8 mouse cellular contexts compared by ENCODE assay signal in the genomic region with DNA sequence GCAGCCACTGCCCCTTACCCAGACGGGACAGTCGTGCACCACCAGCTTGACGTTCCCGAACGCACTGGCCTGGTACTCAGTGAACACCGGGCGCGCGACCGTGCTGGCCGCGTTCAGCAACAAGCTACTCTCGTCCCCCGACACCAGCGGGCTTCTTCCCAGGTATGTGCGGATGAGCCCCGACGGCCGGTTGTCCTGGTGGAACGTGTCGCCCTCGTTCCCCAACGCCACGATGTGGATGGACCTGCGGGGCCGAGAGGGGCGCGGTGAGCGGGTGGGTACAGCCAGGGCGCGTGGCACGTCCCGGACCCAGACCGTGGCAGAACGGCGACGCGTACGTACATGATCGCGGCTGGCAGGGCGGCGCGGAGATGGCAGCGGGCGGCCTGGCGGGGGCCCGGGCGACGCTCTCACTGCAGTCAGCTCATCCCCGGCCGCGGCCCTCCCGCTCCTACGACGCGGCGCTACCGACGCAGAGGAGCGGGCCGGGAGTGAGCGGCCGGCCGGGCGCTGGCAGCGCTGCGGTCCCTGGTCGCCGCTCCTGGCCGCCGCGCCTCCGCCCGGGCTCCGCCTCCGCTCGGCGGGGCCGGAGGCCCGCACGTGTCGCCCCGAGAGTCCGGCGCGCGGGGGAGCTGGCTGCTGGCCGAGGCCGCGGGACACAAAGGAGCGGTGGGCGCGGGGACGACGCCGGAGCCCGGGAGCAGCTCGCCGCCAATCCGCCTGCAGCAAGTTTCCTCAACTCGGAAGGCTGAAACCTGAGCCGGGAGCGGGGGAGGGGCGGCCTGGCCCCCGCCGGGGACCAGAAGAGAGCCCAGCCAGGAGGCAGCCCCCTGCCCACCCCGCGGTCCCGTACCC. TPM values are rescaled to one million over a fixed set of nuclear protein-coding genes. Genes with fewer than 3 reads are reported as not detected.
DNase-seq lines count a peak whose midpoint lies in the region; ATAC-seq lines count a peak whose summit lies in the region.

A gene (minus strand): TSS at position 737 of the 855 bp plus-strand sequence.

- H3K9me3 ChIP-seq in hindbrain, embryonic 13.5 days = no peaks in the 10 kb centered on the region

- peaks cover 7% of the 10 kb centered on the region for H3K36me3 ChIP-seq in hindbrain, embryonic 13.5 days

- peak; percentile 19 for ATAC-seq in activated CD4-positive, CD25-positive, alpha-beta regulatory T cell, adult 4 months
- peak; percentile 91 for ATAC-seq in hindbrain, embryonic 13.5 days (ENCODE audit: low FRiP score)

- peak within 1 kb of the TSS; percentile 76 for H3K4me3 ChIP-seq in hindbrain, embryonic 13.5 days

- peak within 1 kb of the TSS; percentile 95 for H3K9ac ChIP-seq in hindbrain, embryonic 13.5 days

- H3K27ac ChIP-seq in hindbrain, embryonic 13.5 days = peak within 1 kb of the TSS; percentile 99

- DNase-seq in cerebellum, postnatal 14 days = peak; percentile 79 to 81
- DNase-seq in frontal cortex, postnatal 36 days (ENCODE audit: low spot score in 2 of 2) = peak; percentile 60 to 71
- peak; percentile 77 to 82 for DNase-seq in layer of hippocampus, postnatal 14 days (ENCODE audit: low spot score in 2 of 2)
- peak; percentile 82 for DNase-seq in lung, postnatal 10 days
- DNase-seq in retina, embryonic 14.5 days (ENCODE audit: low spot score) = peak; percentile 90
- peak; percentile 69 for DNase-seq in urinary bladder, postnatal 25 days (ENCODE audit: low spot score)

- H3K27me3 ChIP-seq in hindbrain, embryonic 13.5 days = no peaks in the 10 kb centered on the region

- peak within 1 kb of the TSS; percentile 68 for H3K4me2 ChIP-seq in hindbrain, embryonic 13.5 days

- peaks cover 20% of the 10 kb centered on the region for H3K4me1 ChIP-seq in hindbrain, embryonic 13.5 days (replicated peaks)

- WGBS in hindbrain, embryonic 13.5 days = under 1% methylated on average over 105 of the region's 110 CpGs

RNA-seq across cellular contexts. Expression of the gene that starts here (rescaled TPM):
- not detected for polyA plus RNA-seq in activated CD4-positive, CD25-positive, alpha-beta regulatory T cell, adult 4 months (2017; shearing (Covaris generic))
- polyA plus RNA-seq in hindbrain, embryonic 13.5 days (2015; fragmentation: Nextera tagmentation; extraction: Ambion mirVana) = 23.7 and 25.7 TPM in 2 replicates
- 10 to 100 TPM; 21.3 to 22.6 TPM for total RNA-seq in layer of hippocampus, postnatal 14 days (2021)

Comparison
In these comparisons a context has a peak if more than half of its experiments do, and no peak if none do; other contexts are left out.
1. Peak in every context shown above with its lines: DNase-seq, ATAC-seq, H3K4me3 ChIP-seq and H3K27ac ChIP-seq.
2. RNA of the gene that starts here (polyA plus RNA-seq): 23.7 to 25.7 TPM in hindbrain, embryonic 13.5 days; not detected in activated CD4-positive, CD25-positive, alpha-beta regulatory T cell, adult 4 months; every median in the first group is over 10 times any median in the second.
3. Peak in ATAC-seq in activated CD4-positive, CD25-positive, alpha-beta regulatory T cell, adult 4 months; RNA of the gene not detected or under 1 TPM.